Mouse (Mus musculus): Measurements from ENCODE around the gene Nf2. TPM values are rescaled to one million over a fixed set of nuclear protein-coding genes. Genes with fewer than 3 reads are reported as not detected.

Gene Nf2
- total RNA-seq, 2 experiments from 2014 or later = 91.2 to 102 TPM

DNA sequence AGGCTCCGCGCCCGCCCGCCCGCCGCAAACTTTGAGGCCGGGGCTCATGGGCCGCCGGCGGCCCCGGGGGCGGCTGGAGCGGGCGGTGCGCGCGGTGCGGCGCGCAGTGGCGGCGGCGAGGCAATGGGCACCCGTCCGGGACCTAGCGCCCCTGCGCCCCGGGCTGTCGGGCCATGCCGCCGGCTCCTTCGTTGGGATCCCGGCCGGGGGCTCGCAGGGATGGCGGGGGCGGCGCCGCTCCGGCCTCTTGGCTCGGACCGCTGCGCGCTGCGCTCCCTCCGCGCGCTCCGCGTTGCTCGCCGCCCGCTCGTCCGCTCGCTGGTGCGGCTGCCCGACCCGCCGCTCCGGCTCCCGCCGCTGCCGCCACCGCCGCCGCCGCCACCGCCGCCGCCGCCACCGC, 102.6 kb downstream of the Nf2 start, which contains the start of gene Cabp7:
Gene Cabp7 (minus strand): TSS at position 46 of the 400 bp plus-strand sequence.
- no peak for DNase-seq (ENCODE audit: low spot score in 2 of 2)
- Histone ChIP-seq H3K27ac (peak within 1 kb of the TSS; percentile 91), H3K4me3 (peak within 1 kb of the TSS; percentile 77)
- no peak for TF ChIP-seq CTCF (conservative IDR thresholded peaks at IDR 0.05)

DNA sequence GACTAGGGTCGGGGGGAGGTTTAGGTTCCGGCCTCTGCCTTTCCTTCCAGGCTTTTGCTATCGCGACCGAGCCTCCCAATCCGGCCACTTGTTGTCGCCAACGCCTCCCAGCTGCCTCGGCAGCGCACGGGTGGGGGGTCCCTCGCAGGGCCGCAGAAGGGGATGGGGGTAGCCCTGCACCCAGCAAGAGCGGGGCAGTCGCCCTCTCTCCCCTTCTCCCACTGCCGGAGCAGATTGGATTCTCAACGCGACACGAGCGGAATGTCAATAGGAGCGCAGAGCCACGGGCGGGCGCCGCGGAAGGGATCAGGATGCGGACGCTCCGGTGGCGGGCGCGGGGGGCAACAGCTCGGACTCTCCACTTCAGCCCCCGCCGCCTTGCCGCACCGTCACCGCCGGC, 103.4 kb downstream of the Nf2 start:
- no peak for TF ChIP-seq CTCF (conservative IDR thresholded peaks at IDR 0.05)
- H3K27ac ChIP-seq = peak overlapping the region; percentile 91
- no peak for DNase-seq (ENCODE audit: low spot score in 2 of 2)

DNA sequence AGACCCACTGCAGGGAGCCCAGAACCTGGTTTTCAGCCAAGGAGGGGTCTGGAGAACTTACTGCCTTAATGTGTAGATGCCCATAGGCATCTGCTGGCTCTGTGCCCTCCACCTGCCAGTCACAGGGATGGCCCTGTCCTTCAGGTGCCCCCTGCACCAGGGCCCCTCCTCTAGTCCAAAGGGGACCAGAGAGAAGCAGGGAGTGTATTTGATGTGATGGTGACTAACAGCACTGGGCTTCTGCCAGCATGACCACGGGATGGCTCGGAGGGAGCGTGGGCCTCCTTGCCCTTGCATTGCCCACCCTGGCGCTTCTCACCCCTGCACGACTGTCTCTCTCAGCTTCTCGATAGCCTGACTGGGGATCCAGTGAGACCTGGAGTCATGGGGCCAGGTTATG, 104.6 kb downstream of the Nf2 start:
- Histone ChIP-seq H3K27ac (peak overlapping the region; percentile 91), H3K4me3 (peak overlapping the region; percentile 77)
- no peak for DNase-seq (ENCODE audit: low spot score in 2 of 2)
- TF ChIP-seq CTCF (conservative IDR thresholded peaks at IDR 0.05) = no peak

More for the DNA sequence above, 103.4 kb downstream of the Nf2 start:
- peak overlapping the region; percentile 77 for H3K4me3 ChIP-seq

DNA sequence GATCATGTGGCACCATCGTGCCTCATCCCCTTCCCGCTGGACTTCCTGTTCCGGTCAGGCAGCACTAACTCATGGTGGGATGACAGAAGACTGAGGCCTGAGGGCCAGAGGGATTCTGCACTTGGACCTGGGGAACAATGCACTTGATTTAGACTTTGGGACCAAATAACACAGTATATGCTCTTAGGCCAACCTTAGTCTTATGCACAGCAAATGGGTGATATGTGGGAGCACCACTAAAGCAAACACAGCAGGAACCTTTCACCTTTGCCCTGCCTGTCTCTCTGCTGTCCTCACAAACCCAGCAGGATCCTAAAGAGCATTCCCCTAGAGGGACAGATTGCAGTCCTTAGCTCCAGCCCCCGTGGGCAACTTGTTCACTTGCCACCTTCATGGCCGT, 108.6 kb downstream of the Nf2 start:
- Histone ChIP-seq H3K4me3 (no peak overlapping the region), H3K27ac (peak overlapping the region; percentile 33; the same call in 1 of the 2 replicates)
- TF ChIP-seq CTCF (conservative IDR thresholded peaks at IDR 0.05) = no peak
- DNase-seq (ENCODE audit: low spot score in 2 of 2) = no peak

DNA sequence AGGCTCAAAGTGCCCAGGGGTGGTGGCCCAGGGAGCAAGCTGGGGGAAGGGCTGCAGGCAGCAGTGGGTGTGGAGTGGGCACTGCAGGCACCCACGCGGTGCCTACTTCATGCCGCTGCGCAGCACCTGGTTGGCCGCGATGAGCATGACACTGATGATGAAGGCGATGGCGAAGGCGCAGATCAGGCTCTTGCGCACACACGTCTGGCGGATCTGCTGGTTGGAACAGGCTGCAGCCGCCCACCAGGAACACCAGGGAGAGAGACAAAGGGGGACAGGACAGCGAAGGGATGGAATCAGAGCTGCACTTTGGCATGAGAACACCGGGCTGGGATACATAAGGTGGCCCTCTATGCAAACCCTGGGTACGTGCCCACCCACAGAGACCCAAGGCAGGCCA, 110.6 kb downstream of the Nf2 start:
- TF ChIP-seq CTCF (conservative IDR thresholded peaks at IDR 0.05) = no peak
- Histone ChIP-seq H3K27ac (peak overlapping the region; percentile 83), H3K4me3 (no peak overlapping the region)
- DNase-seq (ENCODE audit: low spot score in 2 of 2) = no peak

DNA sequence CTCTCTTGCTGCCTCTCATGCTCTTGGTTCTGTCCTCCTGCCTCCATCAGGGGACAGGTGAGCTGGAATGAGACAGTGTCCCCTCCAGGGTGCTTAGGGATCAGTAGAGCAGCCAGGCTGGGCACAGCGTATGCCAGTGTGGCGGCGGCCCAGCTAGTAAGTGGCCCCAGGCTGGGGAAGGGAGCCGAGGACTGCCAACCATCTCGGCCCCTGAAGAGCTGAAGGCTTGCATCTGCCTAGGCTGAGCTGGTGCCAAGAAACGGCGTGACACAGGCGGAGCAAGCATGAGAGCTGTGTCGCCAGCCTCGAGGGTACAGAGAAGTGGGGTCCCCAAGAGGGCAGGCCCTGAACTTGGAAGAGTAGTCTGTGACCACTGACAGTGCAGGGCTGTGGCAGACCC, 111.7 kb downstream of the Nf2 start:
- Histone ChIP-seq H3K4me3 (no peak overlapping the region), H3K27ac (peak overlapping the region; percentile 83)
- DNase-seq (ENCODE audit: low spot score in 2 of 2) = no peak
- TF ChIP-seq CTCF (conservative IDR thresholded peaks at IDR 0.05) = no peak

DNA sequence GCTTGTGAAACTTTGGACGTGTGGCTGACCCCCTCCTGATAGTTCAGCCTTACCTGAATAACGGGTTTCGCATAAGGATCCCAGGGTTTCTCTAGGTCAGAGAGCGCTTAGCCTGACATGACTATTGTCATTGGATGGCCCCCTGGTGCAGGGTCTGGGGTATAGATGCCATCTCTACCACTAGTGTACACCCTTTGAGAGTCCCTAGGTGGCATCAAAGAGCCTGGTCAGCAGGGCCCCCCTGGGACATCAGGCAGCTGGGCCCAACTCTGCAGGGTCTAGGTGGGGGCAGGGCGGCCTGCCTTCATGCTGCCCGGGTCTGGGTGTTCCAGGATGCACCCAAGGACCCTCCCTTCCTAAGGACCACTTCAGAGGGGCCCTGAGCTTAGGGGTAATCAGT, 113.0 kb downstream of the Nf2 start:
- no peak for DNase-seq (ENCODE audit: low spot score in 2 of 2)
- peak; percentile 58 for TF ChIP-seq CTCF (conservative IDR thresholded peaks at IDR 0.05)
- no peak overlapping the region for H3K27ac ChIP-seq
- no peak overlapping the region for H3K4me3 ChIP-seq

DNA sequence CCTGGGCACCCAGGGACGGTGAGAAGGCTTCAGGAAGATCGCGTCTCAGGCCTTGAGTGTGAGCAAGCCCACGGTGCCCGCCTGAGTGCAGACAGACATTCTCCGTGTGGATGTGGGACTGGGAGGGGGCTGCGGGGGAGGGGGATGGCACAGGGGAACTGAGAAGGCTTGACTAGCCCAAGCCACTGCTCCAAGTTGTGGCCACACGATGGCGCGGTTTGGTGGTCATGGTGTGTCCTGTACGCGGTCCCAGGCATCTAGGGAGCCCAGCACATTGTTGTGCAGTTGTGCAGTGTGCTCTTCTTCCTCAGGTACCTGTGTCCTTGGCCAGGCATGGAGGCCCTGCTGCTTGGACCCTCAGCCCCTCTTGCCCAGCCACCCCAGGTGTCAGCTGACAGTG, 115.2 kb downstream of the Nf2 start:
- H3K4me3 ChIP-seq = no peak overlapping the region
- peak; percentile 49 for TF ChIP-seq CTCF (conservative IDR thresholded peaks at IDR 0.05)
- DNase-seq (ENCODE audit: low spot score in 2 of 2) = no peak
- H3K27ac ChIP-seq = no peak overlapping the region

DNA sequence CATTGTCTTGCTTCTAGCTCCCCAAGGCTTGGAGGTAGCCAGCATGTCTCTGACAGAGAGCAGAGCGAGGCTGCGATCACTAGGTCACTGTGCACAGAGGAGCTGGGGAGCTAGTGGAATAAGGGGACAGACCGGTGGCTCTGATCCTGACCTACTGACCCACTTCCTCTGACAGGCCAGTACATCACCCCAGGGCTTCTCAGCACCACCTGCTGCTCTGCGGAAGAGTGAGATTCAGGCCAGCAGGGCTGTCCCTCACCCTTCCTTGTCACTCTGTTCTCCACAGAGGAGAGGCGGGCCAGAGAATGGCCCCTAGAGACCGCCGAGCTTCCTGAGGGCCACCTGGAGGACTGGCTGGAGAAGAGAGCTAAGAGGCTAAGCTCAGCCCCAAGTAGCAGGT, 117.6 kb downstream of the Nf2 start:
- no peak for TF ChIP-seq CTCF (conservative IDR thresholded peaks at IDR 0.05)
- Histone ChIP-seq H3K27ac (no peak overlapping the region), H3K4me3 (no peak overlapping the region)
- DNase-seq (ENCODE audit: low spot score in 2 of 2) = no peak

DNA sequence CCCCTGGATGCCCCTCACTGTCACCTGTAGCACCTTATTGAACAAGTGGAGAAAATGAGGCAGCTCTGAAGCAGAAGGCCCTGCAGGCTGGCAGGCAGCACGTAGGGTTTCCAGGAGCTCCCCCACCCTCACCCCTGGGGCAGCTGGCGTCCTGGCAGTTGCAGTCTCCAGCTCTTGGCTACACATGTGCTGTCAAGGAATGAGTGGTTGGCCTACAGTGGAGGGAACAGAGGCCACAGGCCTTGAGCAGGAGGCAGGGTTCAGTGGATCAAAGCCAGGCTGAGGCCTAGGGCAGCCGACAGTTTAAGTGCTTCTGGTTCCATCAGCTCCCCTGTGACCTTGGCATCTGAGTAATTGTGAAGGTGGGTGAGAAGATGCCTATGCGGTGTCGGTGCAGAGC, 118.4 kb downstream of the Nf2 start:
- TF ChIP-seq CTCF (conservative IDR thresholded peaks at IDR 0.05) = no peak
- Histone ChIP-seq H3K27ac (no peak overlapping the region), H3K4me3 (no peak overlapping the region)
- no peak for DNase-seq (ENCODE audit: low spot score in 2 of 2)

DNA sequence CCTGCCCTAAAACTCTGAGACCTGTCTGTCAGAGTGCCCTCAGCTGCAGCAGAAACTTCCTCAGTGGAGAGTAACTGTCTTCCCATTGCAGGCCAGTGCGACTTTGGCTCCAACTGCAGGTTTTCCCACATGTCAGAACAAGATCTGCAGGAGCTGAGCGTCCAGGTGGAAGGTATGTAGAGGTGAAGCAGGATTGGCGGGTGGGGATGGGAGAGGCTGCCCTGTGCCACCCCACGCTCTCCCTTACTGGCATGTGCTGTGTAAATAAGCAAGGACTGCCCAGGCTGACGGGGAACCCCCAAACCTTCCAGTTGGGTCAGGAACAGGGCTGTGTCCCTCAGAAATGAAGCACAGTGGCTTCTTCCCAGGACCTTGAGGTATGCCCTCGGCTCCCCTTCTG, 119.2 kb downstream of the Nf2 start:
- Histone ChIP-seq H3K4me3 (no peak overlapping the region), H3K27ac (no peak overlapping the region)
- no peak for TF ChIP-seq CTCF (conservative IDR thresholded peaks at IDR 0.05)
- no peak for DNase-seq (ENCODE audit: low spot score in 2 of 2)

DNA sequence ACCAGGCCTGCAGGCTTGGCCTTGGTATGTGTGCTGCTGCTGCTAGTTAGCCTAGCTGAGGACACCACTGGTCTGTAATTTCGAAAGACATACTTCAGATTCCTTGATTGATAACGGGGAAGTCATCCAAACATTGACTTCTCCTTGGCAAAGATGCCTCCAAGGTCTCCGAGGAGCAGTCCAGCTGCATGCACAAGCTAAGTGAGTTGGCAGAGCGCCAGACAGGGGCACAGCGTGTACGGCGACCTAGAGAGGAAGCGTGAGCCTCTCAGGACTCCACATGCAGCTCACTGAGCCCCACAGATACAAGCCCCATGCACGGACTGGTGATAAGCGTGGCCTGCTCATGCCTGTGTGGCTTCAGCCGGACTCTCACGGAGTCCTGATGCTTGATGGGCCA, 119.7 kb downstream of the Nf2 start:
- no peak overlapping the region for H3K4me3 ChIP-seq
- no peak overlapping the region for H3K27ac ChIP-seq
- no peak for TF ChIP-seq CTCF (conservative IDR thresholded peaks at IDR 0.05)
- no peak for DNase-seq (ENCODE audit: low spot score in 2 of 2)

DNA sequence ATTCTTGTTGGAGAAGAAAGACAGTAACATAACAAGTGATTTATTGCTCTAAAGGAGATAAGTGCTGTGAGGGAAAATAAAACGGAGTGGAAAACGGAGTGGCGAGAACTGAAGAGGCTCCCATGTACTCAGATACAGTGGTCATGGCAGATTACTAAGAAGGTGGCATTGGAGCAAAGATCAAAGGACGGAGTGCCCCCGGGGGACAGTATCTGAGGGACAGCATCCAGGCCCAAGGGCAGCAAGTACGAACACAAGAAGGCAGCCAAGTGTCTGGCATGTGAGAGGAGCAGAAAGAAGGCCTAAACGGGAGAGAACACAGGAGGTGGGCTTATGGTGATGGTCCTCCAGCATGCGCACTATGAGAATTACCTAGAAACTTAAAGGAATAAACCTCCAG, 127.6 kb downstream of the Nf2 start:
- DNase-seq (ENCODE audit: low spot score in 2 of 2) = no peak
- no peak overlapping the region for H3K27ac ChIP-seq
- no peak for TF ChIP-seq CTCF (conservative IDR thresholded peaks at IDR 0.05)
- H3K4me3 ChIP-seq = no peak overlapping the region

DNA sequence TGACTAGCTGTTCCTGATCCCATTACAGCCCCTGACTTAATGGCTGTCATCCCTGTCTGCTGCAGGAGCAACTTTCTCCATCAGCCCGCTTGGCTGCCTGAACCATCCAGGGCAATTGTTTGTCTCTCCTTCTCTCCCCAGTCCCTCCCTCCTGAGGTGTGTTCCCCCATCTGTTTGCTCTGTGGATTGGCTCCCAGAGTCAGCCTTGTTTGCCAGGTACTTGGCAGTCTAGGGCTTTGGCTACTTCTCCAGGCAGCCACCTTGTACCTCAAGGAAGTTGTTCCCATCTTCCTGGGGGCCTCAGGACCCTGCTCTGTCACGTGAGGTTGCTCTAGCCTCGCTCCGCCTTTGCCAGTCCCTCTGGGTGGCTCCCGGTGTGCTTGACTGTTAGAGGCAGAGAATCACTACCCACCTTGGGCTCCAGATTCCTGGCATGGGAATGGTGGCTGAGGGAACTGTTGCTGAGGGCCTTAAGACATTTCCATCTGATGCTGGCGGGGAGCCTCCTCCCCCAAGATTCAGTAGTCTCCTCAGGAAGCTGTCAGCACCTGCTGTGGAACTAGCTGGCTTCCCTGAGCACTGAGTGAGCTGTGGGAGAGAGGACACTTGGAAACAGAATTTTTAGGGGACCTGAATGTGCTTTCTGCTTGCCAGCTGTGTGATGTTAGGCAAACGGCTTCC, 128.3 kb downstream of the Nf2 start:
- H3K27ac ChIP-seq = no peak overlapping the region

More for the DNA sequence above, 128.3 kb downstream of the Nf2 start:
- H3K4me3 ChIP-seq = no peak overlapping the region
- DNase-seq (ENCODE audit: low spot score in 2 of 2) = no peak
- no peak for TF ChIP-seq CTCF (conservative IDR thresholded peaks at IDR 0.05)

All from layer of hippocampus, adult 2 months (tissue).